Mouse (Mus musculus) thymus, postnatal 25 days (tissue): Measurements from ENCODE around the gene Rasl11a.
"Not testable (repeated sequence)": the region's sequence is repeated elsewhere in the genome, so short reads cannot be mapped to it uniquely, and the experiment has no call there.

Experiments
- DNase-seq: peaks from one replicate; pipeline ENCODE4 v3.0.0; 2022

The Rasl11a gene

GRCm38 (mm10) chr5:146895667-146896066 lies 50.8 kb downstream of the Rasl11a start:
- DNase-seq, result not testable (repeated sequence)

DNA sequence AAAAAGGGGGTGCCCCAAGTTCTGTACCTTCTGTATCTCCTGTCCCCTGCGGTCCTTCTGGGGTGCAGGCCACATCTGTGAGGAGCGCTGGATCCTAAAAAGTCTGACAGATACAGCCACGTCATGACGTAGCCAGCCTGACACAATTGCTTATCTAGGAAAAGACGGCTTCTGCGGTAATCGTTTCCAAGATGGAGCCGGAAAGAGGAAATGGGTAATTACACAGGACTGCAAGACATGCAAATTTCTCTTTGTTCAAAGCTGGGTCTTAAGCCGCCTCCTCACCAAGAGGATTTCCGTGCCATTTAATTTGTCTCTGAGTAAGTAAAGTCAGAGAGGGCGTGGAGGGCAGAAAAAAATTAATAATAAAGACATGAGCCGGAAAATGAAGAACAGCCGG lies 52.1 kb downstream of the Rasl11a start:
- no peak for DNase-seq
